Mouse (Mus musculus) myocyte (in vitro differentiated cells): ENCODE results near the gene Olfr509.
"Not testable (repeated sequence)": the region's sequence is repeated elsewhere in the genome, so short reads cannot be mapped to it uniquely, and the experiment has no call there.

Experiments
- CEBPB ChIP-seq: IDR thresholded peaks from 2 replicates; pipeline ENCODE4 v1.6.1; 2011; ENCODE audit warnings: mild to moderate bottlenecking, moderate library complexity; ENCODE audit not compliant: poor library complexity, insufficient read depth, severe bottlenecking
- E2F4 ChIP-seq: IDR thresholded peaks from one replicate; pipeline ENCODE4 v1.6.1; 2011; ENCODE audit warnings: mild to moderate bottlenecking, control low read depth, moderate library complexity; ENCODE audit not compliant: insufficient read depth
- MAX ChIP-seq: IDR thresholded peaks from one replicate; pipeline ENCODE4 v1.6.1; 2011; ENCODE audit warnings: low read depth, mild to moderate bottlenecking, control low read depth
- MYOD1 ChIP-seq, 3 experiments: IDR thresholded peaks; one replicate each; pipeline ENCODE4 v1.6.1; 2011; ENCODE audit warnings: control low read depth in 2 of 3, low read depth in 2 of 3, mild to moderate bottlenecking in 2 of 3, moderate library complexity in 1 of 3; ENCODE audit not compliant: insufficient read length in 2 of 3, control insufficient read depth in 1 of 3
- MYOG ChIP-seq, 3 experiments: IDR thresholded peaks; one replicate each; pipeline ENCODE4 v1.6.1; 2011; ENCODE audit warnings: control low read depth in 2 of 3, low read depth in 2 of 3, mild to moderate bottlenecking in 2 of 3; ENCODE audit not compliant: insufficient read length in 2 of 3, control insufficient read depth in 1 of 3, insufficient read depth in 1 of 3
- POLR2A ChIP-seq: IDR thresholded peaks from one replicate; pipeline ENCODE4 v1.6.1; 2011; ENCODE audit warnings: low read depth, mild to moderate bottlenecking, control low read depth, moderate library complexity; ENCODE audit not compliant: insufficient read length
- SRF ChIP-seq: IDR thresholded peaks from one replicate; pipeline ENCODE4 v1.6.1; 2011; ENCODE audit warnings: low read depth; ENCODE audit not compliant: control insufficient read depth, insufficient read length
- TCF12 ChIP-seq: IDR thresholded peaks from one replicate; pipeline ENCODE4 v1.6.1; 2011; ENCODE audit warnings: mild to moderate bottlenecking, control low read depth; ENCODE audit not compliant: poor library complexity, insufficient read depth, severe bottlenecking
- USF1 ChIP-seq: IDR thresholded peaks from one replicate; pipeline ENCODE4 v1.6.1; 2011; ENCODE audit warnings: low read depth, mild to moderate bottlenecking, control low read depth, moderate library complexity

DNA sequence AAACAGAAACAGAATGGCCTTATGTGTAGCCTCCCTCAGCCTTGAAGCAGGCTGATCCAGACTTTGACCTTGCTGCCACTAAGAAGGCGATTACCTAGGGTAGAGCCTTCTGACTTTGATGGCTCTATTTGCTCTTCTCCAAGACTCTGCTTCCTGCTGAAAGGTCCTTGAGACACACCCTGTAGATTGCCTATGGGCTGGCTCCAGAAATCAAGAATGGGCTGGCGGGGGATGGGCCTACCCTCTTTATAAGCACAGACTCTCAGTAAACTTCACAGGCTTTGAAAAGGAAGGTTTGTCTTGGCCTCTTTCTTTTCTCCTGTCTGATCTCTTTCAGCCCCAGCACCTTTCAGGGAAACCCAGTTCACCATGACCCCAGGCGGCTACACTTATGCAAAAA is 34.9 kb downstream of the Olfr509 start:
- not testable (repeated sequence) for TF ChIP-seq MYOD1 (IDR thresholded peaks at IDR 0.05; ENCODE audit: control insufficient read depth in 1 of 3, insufficient read length in 2 of 3, low read depth in 2 of 3); POLR2A; MYOG (IDR thresholded peaks at IDR 0.05; ENCODE audit: control insufficient read depth in 1 of 3, insufficient read depth in 1 of 3, insufficient read length in 2 of 3, low read depth in 2 of 3); CEBPB; MAX; E2F4; TCF12; USF1; SRF
